15 mouse cellular contexts compared by ENCODE assay signal in genomic region chr5:24877836-24878624, GRCm38 (mm10). TPM values are rescaled to one million over a fixed set of nuclear protein-coding genes. Genes with fewer than 3 reads are reported as not detected.
DNase-seq lines count a peak whose midpoint lies in the region; ATAC-seq and TF ChIP-seq lines count a peak whose summit lies in the region.
"Had no signal": no experiment of that assay in that cellular context is flagged by ENCODE, and none has a peak within 500 bp of the region (broad histone marks: within the 10 kb centered on the region; RNA-seq: fewer than 3 reads in every experiment).

No protein-coding gene starts in this region.

- TF ChIP-seq EP300 in heart, adult 2 months (IDR thresholded peaks at IDR 0.05; ENCODE audit: insufficient read depth, low read depth, low read length) = no peak

- 0 out of 2 replicates have a peak, but pooled peaks cover 2% of the 10 kb centered on the region for H3K9me3 ChIP-seq in heart, embryonic 13.5 days
- H3K9me3 ChIP-seq in liver, embryonic 12.5 days (replicated peaks) = no peaks in the 10 kb centered on the region
- H3K9me3 ChIP-seq in midbrain, embryonic 14.5 days (ENCODE audit: control insufficient read depth, low read length) = no peaks in the 10 kb centered on the region

- H3K79me2 ChIP-seq in heart, adult 2 months (replicated peaks; ENCODE audit: control insufficient read depth, insufficient read depth, low read length) = no peaks in the 10 kb centered on the region

- intact Hi-C loops in heart, adult 2 months (cut with DNase I) = no loop called here

- DNase-seq in heart, adult 2 months = no peak
- peak; percentile 13 for DNase-seq in 416B (ENCODE audit: low read depth)
- no peak for DNase-seq in midbrain, embryonic 14.5 days
- DNase-seq in gastrocnemius, postnatal 10 days = no peak
- no peak for DNase-seq in B cell, adult 2 months
- DNase-seq: cerebellum, adult 11 months; embryo, embryonic 11 days; kidney, postnatal 14 days; right cerebral cortex, adult 18-20 months had no signal

- TF ChIP-seq CTCF in heart, adult 2 months (IDR thresholded peaks at IDR 0.05) = no peak

- ATAC-seq in heart, embryonic 13.5 days (ENCODE audit: extremely low read depth, insufficient number of reproducible peaks, low FRiP score, low TSS enrichment) = no peak
- ATAC-seq in granulocyte monocyte progenitor cell, adult 5-6 weeks (replicated peaks; ENCODE audit: poor library complexity, severe bottlenecking) = peak; percentile 43
- peak; percentile 72 for ATAC-seq in liver, embryonic 12.5 days
- no peak for ATAC-seq in midbrain, embryonic 14.5 days (ENCODE audit: low FRiP score, low TSS enrichment)
- ATAC-seq: hindbrain, embryonic 16.5 days had no signal

- peak overlapping the region; percentile 25; the same call in 1 of the 2 replicates for H3K9ac ChIP-seq in heart, embryonic 13.5 days
- H3K9ac ChIP-seq in heart, adult 2 months (ENCODE audit: low read depth, low read length) = no peak overlapping the region
- H3K9ac ChIP-seq in liver, embryonic 12.5 days = peak overlapping the region; percentile 39; the same call in 1 of the 2 replicates
- no peak overlapping the region for H3K9ac ChIP-seq in midbrain, embryonic 14.5 days (replicated peaks; ENCODE audit: low read length)

- H3K27ac ChIP-seq in heart, embryonic 13.5 days (replicated peaks) = peak overlapping the region; percentile 76
- H3K27ac ChIP-seq in heart, adult 2 months = no peak overlapping the region
- no peak overlapping the region for H3K27ac ChIP-seq in liver, embryonic 12.5 days
- H3K27ac ChIP-seq in midbrain, embryonic 14.5 days (replicated peaks; ENCODE audit: low read depth, low read length) = no peak overlapping the region

- TF ChIP-seq POLR2A in heart, adult 2 months (IDR thresholded peaks at IDR 0.05; ENCODE audit: insufficient read depth, low read depth, low read length) = no peak

- H3K4me2 ChIP-seq in heart, embryonic 13.5 days = peak overlapping the region; percentile 9; the same call in 1 of the 2 replicates
- peak overlapping the region; percentile 21 for H3K4me2 ChIP-seq in liver, embryonic 12.5 days
- H3K4me2 ChIP-seq in midbrain, embryonic 14.5 days (ENCODE audit: low read length) = no peak overlapping the region
- H3K4me2 ChIP-seq: midbrain, embryonic 11.5 days had no signal

- H3K4me3 ChIP-seq in heart, embryonic 13.5 days = no peak overlapping the region
- no peak overlapping the region for H3K4me3 ChIP-seq in heart, adult 2 months
- H3K4me3 ChIP-seq in liver, embryonic 12.5 days = no peak overlapping the region
- H3K4me3 ChIP-seq in midbrain, embryonic 14.5 days (replicated peaks; ENCODE audit: low read depth, low read length) = no peak overlapping the region

- peaks cover 83% of the 10 kb centered on the region for H3K36me3 ChIP-seq in heart, embryonic 13.5 days
- no peaks in the 10 kb centered on the region for H3K36me3 ChIP-seq in heart, adult 2 months (ENCODE audit: control insufficient read depth, insufficient read depth, low read length)
- H3K36me3 ChIP-seq in liver, embryonic 12.5 days = no peaks in the 10 kb centered on the region
- peaks cover 72% of the 10 kb centered on the region for H3K36me3 ChIP-seq in midbrain, embryonic 14.5 days (ENCODE audit: control insufficient read depth, insufficient read depth, low read length)

- H3K27me3 ChIP-seq in heart, embryonic 13.5 days (replicated peaks) = no peaks in the 10 kb centered on the region
- no peaks in the 10 kb centered on the region for H3K27me3 ChIP-seq in heart, adult 2 months (ENCODE audit: control insufficient read depth, insufficient read depth, low read length)
- H3K27me3 ChIP-seq in liver, embryonic 12.5 days (replicated peaks) = no peaks in the 10 kb centered on the region
- no peaks in the 10 kb centered on the region for H3K27me3 ChIP-seq in midbrain, embryonic 14.5 days (ENCODE audit: control insufficient read depth, insufficient read depth, low read length)
- H3K27me3 ChIP-seq: CH12.LX had no signal

- WGBS in heart, embryonic 13.5 days = 41% methylated on average over 11 of the region's 11 CpGs
- 74% methylated on average over 11 of the region's 11 CpGs for WGBS in heart, adult 2 months
- 21% methylated on average over 11 of the region's 11 CpGs for WGBS in liver, embryonic 12.5 days (ENCODE audit: insufficient replicate concordance)
- 91% methylated on average over 11 of the region's 11 CpGs for WGBS in midbrain, embryonic 14.5 days

- H3K4me1 ChIP-seq in heart, embryonic 13.5 days = peaks cover 16% of the 10 kb centered on the region
- no peaks in the 10 kb centered on the region for H3K4me1 ChIP-seq in heart, adult 2 months (ENCODE audit: control insufficient read depth, insufficient read depth, low read length)
- H3K4me1 ChIP-seq in liver, embryonic 12.5 days = peaks cover 33% of the 10 kb centered on the region
- no peaks in the 10 kb centered on the region for H3K4me1 ChIP-seq in midbrain, embryonic 14.5 days (ENCODE audit: control insufficient read depth, insufficient read depth, low read length)

RNA-seq across cellular contexts. Expression of gene Rheb, which starts 35.6 kb away (rescaled TPM):
- 235 and 261 TPM in 2 replicates for polyA plus RNA-seq in heart, embryonic 13.5 days (2015; fragmentation: Nextera tagmentation; extraction: Ambion mirVana)
- total RNA-seq in heart, adult 2 months (2021) = 10 to 100 TPM; 76.9 to 87.4 TPM
- 29.1 and 51.5 TPM in 2 replicates for polyA plus RNA-seq in heart, adult 2 months (2012; rRNA removed)
- 71.9 and 104 TPM in 2 replicates for total RNA-seq in granulocyte monocyte progenitor cell, adult 5-6 weeks (2014; fragmentation: Nextera tagmentation)
- total RNA-seq in granulocyte monocyte progenitor cell, adult 5-6 weeks (2017) = 67.8 and 78.2 TPM in 2 replicates
- 110 and 113 TPM in 2 replicates for polyA plus RNA-seq in liver, embryonic 12.5 days (2016; fragmentation: Nextera tagmentation; extraction: Ambion mirVana)
- polyA plus RNA-seq in midbrain, embryonic 14.5 days (2014; fragmentation: Nextera tagmentation; extraction: Ambion mirVana) = 235 and 240 TPM in 2 replicates
- 10 to 100 TPM; 62.2 to 62.8 TPM for total RNA-seq in gastrocnemius, postnatal 10 days (2021)

Comparison
In these comparisons a context has a peak if more than half of its experiments do, and no peak if none do; other contexts are left out.
1. H3K9ac ChIP-seq: peak in heart, embryonic 13.5 days (single experiment) and liver, embryonic 12.5 days (single experiment); none in heart, adult 2 months (single experiment) and midbrain, embryonic 14.5 days (single experiment).
2. ATAC-seq: peak in granulocyte monocyte progenitor cell, adult 5-6 weeks (single experiment) and liver, embryonic 12.5 days (single experiment); none in heart, embryonic 13.5 days (single experiment) and midbrain, embryonic 14.5 days (single experiment).